Mouse (Mus musculus) embryonic facial prominence, embryonic 12.5 days (tissue): ENCODE measurements at regions not wholly inside any gene's neighbourhood (a gene's known extent, or its start where the extent isn't known, plus 50 kb on each side); places are given as distances from the start of the nearest gene placed in this dataset.

Experiments
- ATAC-seq: fragments of 200-750 bp; cut with Nextera tagmentation; 2 replicates; pipeline ENCODE4 v1.8.0; 2017; ENCODE audit not compliant: insufficient number of reproducible peaks, insufficient read depth, low FRiP score, low TSS enrichment
- H3K27ac ChIP-seq: fragments of 300-500 bp; sonication (generic); 2 replicates; pipeline ENCODE4 v1.5.1; 2016; ENCODE audit warnings: mild to moderate bottlenecking
- H3K27me3 ChIP-seq: fragments of 300-500 bp; sonication (generic); 2 replicates; pipeline ENCODE4 v1.6.1; 2016; ENCODE audit warnings: mild to moderate bottlenecking, moderate library complexity
- H3K36me3 ChIP-seq: fragments of 300-500 bp; sonication (generic); 2 replicates; pipeline ENCODE4 v1.6.1; 2016; ENCODE audit warnings: mild to moderate bottlenecking
- H3K4me1 ChIP-seq: fragments of 300-500 bp; sonication (generic); 2 replicates; pipeline ENCODE4 v1.6.1; 2016
- H3K4me2 ChIP-seq: fragments of 300-500 bp; sonication (generic); replicated peaks from 2 replicates; pipeline ENCODE4 v1.6.1; 2016; ENCODE audit warnings: mild to moderate bottlenecking, moderate library complexity
- H3K4me3 ChIP-seq: fragments of 300-500 bp; sonication (generic); 2 replicates; pipeline ENCODE4 v1.5.1; 2016; ENCODE audit warnings: mild to moderate bottlenecking
- H3K9ac ChIP-seq: fragments of 300-500 bp; sonication (generic); 2 replicates; pipeline ENCODE4 v1.6.1; 2016; ENCODE audit warnings: mild to moderate bottlenecking, moderate library complexity
- H3K9me3 ChIP-seq: fragments of 300-500 bp; sonication (generic); 2 replicates; pipeline ENCODE4 v1.6.1; 2016; ENCODE audit warnings: mild to moderate bottlenecking, moderate library complexity
- WGBS: fragments of 180-500 bp; shearing (Covaris S2); methylation state at CpG from one replicate; pipeline ENCODE4 v1.1.7; 2016; 5-methylcytosine and 5-hydroxymethylcytosine counted together

DNA sequence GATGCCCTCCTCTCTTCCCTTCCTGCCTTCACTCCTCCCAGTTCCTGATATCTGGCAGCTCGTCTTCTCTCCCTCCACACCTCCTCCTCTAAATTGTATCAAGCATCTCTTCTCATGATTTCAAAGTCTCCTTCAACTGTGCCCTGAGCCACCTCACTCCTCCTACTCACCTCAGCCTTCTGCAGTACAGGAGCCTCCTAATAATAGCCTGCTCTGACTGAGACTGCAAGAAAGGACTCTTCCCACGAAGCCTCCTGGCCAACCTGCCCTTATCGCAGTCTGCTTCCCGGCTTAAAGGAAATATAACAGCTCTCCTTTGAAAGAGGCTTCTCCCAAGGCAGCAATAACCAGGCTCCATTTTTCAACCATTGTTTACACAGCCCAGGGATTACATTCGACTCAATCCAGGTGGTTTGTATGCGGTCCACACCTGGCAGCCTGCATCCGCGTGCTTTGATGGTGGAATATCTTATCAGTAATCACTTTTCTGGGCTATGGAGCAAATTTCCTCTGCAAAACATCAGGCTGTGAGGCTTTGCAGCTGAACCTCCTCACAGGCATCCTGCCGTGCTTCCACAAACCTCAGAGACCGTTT is 254.9 kb upstream of the Cdh5 start:
- Histone ChIP-seq H3K27me3 (no peaks in the 10 kb centered on the region), H3K9ac (no peak overlapping the region), H3K4me3 (no peak overlapping the region), H3K4me2 (no peak overlapping the region), H3K4me1 (0 out of 2 replicates have a peak, but pooled peaks cover 6% of the 10 kb centered on the region), H3K9me3 (no peaks in the 10 kb centered on the region), H3K36me3 (no peaks in the 10 kb centered on the region), H3K27ac (no peak overlapping the region)
- WGBS: 60% methylated on average over 10 of the region's 10 CpGs
- ATAC-seq: no peak

DNA sequence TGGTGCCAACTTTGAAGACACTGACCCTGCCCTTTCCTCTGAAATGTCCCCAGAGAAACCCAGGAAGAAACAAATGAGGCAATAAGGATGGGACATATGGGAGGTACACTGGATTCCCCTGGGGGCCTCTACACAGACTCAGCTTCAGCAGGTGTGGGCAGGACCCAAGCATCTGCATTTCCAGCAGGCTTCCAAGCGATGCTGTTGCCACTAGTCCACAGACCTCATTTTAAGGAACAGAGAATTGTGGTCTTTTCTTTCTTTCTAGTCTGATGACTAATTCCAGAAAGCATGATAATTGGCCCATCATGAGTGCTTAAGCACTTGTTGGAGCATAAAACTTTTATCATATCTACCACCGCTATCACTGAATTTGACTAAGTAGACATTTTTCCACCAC is 251.6 kb upstream of the Cdh5 start:
- Histone ChIP-seq H3K4me2 (no peak overlapping the region), H3K27me3 (no peaks in the 10 kb centered on the region), H3K4me3 (no peak overlapping the region), H3K4me1 (0 out of 2 replicates have a peak, but pooled peaks cover 6% of the 10 kb centered on the region), H3K27ac (no peak overlapping the region), H3K9ac (no peak overlapping the region), H3K9me3 (no peaks in the 10 kb centered on the region), H3K36me3 (no peaks in the 10 kb centered on the region)
- WGBS: 84% methylated on average over 2 of the region's 2 CpGs
- no peak for ATAC-seq

DNA sequence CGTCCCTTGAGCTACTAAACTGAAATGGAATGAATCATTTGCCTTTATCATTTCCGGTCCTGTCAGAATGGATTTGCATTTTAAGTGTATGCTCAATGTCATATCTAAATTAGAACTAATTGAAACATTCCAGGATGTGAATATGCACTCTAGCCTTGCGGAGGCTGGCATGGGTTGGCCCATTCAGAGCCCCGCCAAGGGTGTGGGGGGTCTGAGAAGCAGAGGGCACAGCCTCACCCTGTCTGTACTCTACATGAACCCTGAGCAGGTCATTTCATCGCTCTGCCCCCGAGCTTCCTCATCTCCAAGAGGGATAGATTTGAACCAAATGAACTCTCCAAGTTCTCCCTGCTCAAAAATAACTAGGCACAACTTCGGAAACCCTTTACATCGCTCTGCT is 250.1 kb upstream of the Cdh5 start:
- H3K4me3 ChIP-seq: no peak overlapping the region
- 68% methylated on average over 8 of the region's 8 CpGs for WGBS
- no peak for ATAC-seq

DNA sequence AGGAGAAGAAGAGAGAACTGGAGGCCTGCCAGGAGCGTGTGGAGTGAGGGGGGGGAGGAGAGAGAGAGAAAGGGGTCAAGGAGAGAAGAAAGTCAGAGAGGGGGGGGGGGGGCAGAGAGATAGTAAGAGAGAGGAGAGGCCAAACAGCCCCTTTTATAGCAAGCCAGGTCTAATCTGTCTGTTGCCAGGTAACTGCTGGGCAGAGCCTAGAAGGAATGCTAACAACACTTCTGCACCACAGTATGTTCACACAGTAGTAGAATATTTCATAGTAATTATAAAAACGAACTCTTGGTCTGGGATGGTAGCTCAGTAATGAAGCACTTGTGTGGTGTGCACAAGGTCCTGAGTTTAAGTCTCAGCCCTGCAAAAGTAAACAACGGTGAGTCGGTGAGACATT is 248.4 kb upstream of the Cdh5 start:
- Histone ChIP-seq H3K9ac (no peak overlapping the region), H3K4me3 (no peak overlapping the region), H3K27ac (no peak overlapping the region), H3K4me1 (no peaks in the 10 kb centered on the region), H3K9me3 (no peaks in the 10 kb centered on the region), H3K36me3 (no peaks in the 10 kb centered on the region), H3K4me2 (no peak overlapping the region), H3K27me3 (no peaks in the 10 kb centered on the region)
- 0 out of 2 replicates have a peak, but pooled peaks have one; percentile 22 for ATAC-seq
- WGBS: 83% methylated on average over 4 of the region's 4 CpGs

More for the DNA sequence above, 250.1 kb upstream of the Cdh5 start:
- Histone ChIP-seq H3K36me3 (no peaks in the 10 kb centered on the region), H3K27me3 (no peaks in the 10 kb centered on the region), H3K4me1 (0 out of 2 replicates have a peak, but pooled peaks cover 5% of the 10 kb centered on the region), H3K9ac (no peak overlapping the region), H3K27ac (no peak overlapping the region), H3K9me3 (no peaks in the 10 kb centered on the region), H3K4me2 (no peak overlapping the region)

DNA sequence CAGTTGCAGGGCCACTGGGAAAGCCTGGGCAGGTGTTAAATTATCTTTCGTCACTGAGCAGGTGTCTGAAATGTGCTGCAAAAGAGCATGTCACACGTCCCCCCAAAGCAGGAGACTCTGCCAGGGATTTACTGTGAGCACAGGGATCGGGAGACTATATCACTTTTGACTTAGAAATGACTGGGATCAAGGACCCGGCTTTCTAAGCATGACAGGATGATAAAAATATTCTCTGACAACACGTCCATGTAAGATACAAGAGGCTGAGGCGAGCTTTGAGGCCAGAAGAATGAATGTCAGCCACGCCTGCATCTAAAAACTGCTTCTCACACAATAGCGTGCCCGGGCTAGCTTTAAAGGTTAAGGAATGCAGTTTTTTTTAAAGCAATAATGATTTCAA is 246.1 kb upstream of the Cdh5 start:
- Histone ChIP-seq H3K4me3 (no peak overlapping the region), H3K27me3 (no peaks in the 10 kb centered on the region), H3K9ac (no peak overlapping the region), H3K4me2 (no peak overlapping the region), H3K36me3 (no peaks in the 10 kb centered on the region), H3K4me1 (no peaks in the 10 kb centered on the region), H3K27ac (no peak overlapping the region), H3K9me3 (no peaks in the 10 kb centered on the region)
- no peak for ATAC-seq
- 71% methylated on average over 9 of the region's 9 CpGs for WGBS

DNA sequence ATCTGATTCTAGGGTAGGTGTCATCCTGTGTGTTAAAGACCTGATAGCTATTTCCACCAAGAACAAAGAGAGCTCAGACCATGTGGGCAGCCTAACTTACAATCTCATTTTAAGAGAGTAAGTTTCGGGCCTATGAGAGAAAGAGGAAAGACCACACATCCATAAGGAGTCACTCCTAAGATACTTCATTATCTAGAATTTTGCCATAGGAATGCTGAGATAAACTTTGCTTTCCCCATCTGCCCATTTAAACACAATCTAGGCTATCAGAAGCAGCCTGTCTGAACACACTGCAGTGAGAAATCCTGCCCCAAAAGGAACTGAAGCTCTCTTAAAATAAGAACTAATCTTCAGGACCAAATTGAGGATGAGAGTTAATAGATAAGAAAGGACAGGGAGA is 242.3 kb upstream of the Cdh5 start:
- WGBS: 94% methylated on average over 1 of the region's 1 CpGs
- Histone ChIP-seq H3K27ac (no peak overlapping the region), H3K4me3 (no peak overlapping the region), H3K4me2 (no peak overlapping the region), H3K9ac (no peak overlapping the region), H3K27me3 (no peaks in the 10 kb centered on the region), H3K9me3 (no peaks in the 10 kb centered on the region), H3K4me1 (0 out of 2 replicates have a peak, but pooled peaks cover 10% of the 10 kb centered on the region), H3K36me3 (no peaks in the 10 kb centered on the region)
- ATAC-seq: no peak

DNA sequence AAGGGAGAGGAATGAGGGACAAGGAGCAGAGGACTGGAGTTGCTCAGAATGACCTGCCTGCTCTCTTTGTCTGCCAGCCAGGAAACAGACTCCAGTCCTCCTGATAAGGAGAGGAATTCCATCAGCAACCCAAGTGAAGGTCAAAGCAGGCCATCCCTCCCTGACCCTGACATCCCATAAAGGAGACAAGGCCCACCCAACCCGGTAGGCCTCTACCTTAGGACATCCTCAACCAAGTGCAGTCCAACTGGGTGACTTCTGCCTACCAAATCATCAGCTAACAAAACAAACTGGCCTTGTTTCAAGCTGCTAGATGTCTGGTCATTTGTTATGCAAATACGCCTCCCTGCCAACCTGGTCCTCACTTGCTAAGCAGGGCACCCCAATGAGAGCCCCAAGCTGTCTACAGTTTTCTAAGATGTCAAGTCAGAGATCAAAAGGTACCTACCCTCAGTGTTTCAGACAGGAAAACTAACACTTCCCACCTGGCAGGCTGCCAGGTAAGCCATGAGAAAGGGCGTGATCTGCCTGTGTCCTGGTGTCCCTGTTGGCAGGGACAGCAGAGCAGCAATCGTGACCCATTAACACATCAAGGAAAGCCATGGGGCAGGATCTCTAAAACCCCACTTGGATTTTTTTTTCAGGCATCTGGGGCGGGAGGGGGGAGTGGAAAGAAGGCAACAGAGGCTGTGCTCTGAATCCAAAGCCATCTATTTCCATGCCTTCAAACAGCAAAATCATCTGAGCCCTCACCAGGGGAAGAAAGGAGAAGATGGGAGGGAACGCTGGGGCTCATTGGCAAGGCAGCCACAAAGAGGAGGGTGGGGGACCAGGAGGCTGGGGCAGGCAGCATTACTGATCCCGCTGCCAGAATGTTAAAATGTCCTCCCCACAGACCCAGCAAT is 227.6 kb upstream of the Cdh5 start:
- H3K27me3 ChIP-seq: no peaks in the 10 kb centered on the region
- H3K27ac ChIP-seq: no peak overlapping the region
- no peak overlapping the region for H3K4me3 ChIP-seq
- WGBS: 39% methylated on average over 7 of the region's 7 CpGs
- H3K9ac ChIP-seq: no peak overlapping the region
- peak; percentile 51; the same call in 1 of the 2 replicates for ATAC-seq
- peaks cover 14% of the 10 kb centered on the region for H3K4me1 ChIP-seq
- H3K9me3 ChIP-seq: no peaks in the 10 kb centered on the region
- no peak overlapping the region for H3K4me2 ChIP-seq
- no peaks in the 10 kb centered on the region for H3K36me3 ChIP-seq

DNA sequence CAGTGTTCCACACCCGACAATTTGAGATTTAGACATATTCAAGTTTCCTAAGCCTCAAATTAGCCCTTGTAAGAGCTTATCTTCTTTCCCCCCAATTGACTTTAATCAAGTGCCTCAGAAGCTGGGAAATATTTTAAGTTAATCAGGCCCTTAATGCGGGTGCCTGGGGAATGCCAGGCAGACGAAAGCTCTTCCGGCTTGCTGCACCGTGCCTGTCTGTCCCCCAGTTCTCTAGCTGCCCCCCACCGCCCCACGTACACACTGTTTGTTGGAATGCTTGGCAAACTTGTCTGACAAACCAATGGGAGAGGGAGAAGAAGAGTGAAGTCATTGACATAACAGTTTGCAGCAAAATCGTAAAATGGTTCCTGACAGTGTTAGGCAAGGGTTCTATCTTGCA is 226.9 kb upstream of the Cdh5 start:
- no peak overlapping the region for H3K27ac ChIP-seq
- no peak overlapping the region for H3K4me3 ChIP-seq
- H3K9me3 ChIP-seq: no peaks in the 10 kb centered on the region
- no peaks in the 10 kb centered on the region for H3K27me3 ChIP-seq
- H3K4me2 ChIP-seq: no peak overlapping the region
- WGBS: 44% methylated on average over 8 of the region's 8 CpGs
- no peaks in the 10 kb centered on the region for H3K36me3 ChIP-seq
- H3K4me1 ChIP-seq: peaks cover 14% of the 10 kb centered on the region
- peak; percentile 47; the same call in 1 of the 2 replicates for ATAC-seq
- no peak overlapping the region for H3K9ac ChIP-seq

DNA sequence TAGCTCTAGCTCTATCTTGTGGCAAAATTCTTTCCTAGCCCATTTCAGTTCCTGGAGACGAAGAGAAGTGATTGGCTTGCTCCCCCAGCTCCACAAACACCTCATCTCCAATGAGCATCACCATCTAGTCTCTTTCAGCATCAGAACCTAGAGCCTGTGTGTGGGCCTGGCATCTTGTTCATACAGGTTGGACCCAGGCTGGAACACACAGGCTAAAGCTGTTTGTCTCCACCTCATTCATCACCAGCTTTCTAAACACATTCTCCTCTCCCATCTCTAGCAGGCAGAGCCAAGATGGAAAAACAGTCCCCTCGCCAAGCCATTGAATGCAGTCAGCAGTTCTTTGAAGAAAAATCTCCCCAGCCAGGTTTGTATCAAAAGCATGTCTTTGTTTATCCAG is 221.9 kb upstream of the Cdh5 start:
- Histone ChIP-seq H3K9ac (no peak overlapping the region), H3K4me1 (peaks cover 1% of the 10 kb centered on the region; the same call in 1 of the 2 replicates), H3K36me3 (no peaks in the 10 kb centered on the region), H3K27ac (no peak overlapping the region), H3K4me2 (no peak overlapping the region), H3K4me3 (no peak overlapping the region), H3K9me3 (no peaks in the 10 kb centered on the region), H3K27me3 (no peaks in the 10 kb centered on the region)
- 79% methylated on average over 2 of the region's 2 CpGs for WGBS
- ATAC-seq: no peak

DNA sequence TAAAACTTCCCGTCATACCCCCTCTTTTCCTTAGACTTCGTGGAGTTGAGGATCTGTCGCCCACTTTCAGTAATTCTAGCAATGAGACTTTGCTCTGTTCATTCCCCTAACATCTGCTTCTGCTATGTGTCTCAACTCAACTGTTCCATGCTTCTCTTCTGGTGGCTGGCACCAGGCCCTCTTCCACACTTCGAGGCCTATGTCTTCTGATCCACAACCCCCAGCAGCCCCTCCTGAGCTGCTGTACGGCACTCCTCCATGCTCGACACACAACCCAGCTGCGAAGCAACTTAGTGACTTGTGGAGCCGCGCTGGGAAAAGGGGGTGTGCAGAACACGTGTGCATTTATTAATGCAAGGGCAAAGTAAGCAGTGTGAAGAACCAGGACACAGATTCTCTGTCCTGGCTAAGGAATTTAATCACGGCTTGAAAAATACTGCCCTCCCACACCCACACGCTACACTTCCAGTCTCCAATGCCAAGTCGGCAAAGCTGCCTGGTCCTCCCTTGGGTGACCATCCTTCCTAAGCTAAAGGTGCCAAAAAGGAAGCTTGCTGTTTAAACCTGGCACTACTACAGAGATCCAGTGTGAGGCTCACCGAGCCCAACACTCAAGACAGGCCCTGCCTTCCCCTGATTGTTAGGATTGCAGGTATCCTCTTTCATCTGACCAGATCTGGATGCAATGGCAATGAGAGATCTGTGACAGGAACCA is 220.8 kb upstream of the Cdh5 start:
- H3K27me3 ChIP-seq: no peaks in the 10 kb centered on the region
- 90% methylated on average over 14 of the region's 14 CpGs for WGBS
- no peak overlapping the region for H3K27ac ChIP-seq
- no peak overlapping the region for H3K4me2 ChIP-seq
- H3K9me3 ChIP-seq: no peaks in the 10 kb centered on the region
- H3K4me1 ChIP-seq: no peaks in the 10 kb centered on the region
- H3K36me3 ChIP-seq: no peaks in the 10 kb centered on the region
- H3K9ac ChIP-seq: no peak overlapping the region
- H3K4me3 ChIP-seq: no peak overlapping the region
- ATAC-seq: no peak

DNA sequence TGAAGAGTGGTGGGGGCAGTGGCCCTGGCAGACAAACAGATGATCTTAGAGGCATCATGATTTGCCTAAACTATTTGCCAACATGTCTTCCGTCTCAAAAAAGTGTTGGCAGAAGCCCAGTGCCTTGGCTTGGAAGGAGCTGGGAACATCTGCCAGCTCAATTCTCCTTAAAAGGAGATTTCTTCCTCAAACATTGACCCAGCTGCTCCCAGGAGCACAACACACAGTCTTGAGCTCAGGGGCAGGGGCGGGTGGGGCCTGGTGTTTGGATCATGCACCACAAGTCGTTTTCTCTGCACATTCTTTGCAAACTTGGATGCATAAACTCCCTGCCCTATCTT is 220.3 kb upstream of the Cdh5 start:
- H3K36me3 ChIP-seq: no peaks in the 10 kb centered on the region
- H3K9me3 ChIP-seq: no peaks in the 10 kb centered on the region
- no peak for ATAC-seq
- 62% methylated on average over 3 of the region's 3 CpGs for WGBS
- H3K9ac ChIP-seq: no peak overlapping the region
- H3K4me2 ChIP-seq: no peak overlapping the region
- no peak overlapping the region for H3K27ac ChIP-seq
- H3K4me1 ChIP-seq: no peaks in the 10 kb centered on the region
- no peak overlapping the region for H3K4me3 ChIP-seq
- H3K27me3 ChIP-seq: no peaks in the 10 kb centered on the region
